Mouse (Mus musculus) gonadal fat pad, adult 2 months (tissue): Measurements from ENCODE around the gene Uba7. TPM values are rescaled to one million over a fixed set of nuclear protein-coding genes. Genes with fewer than 3 reads are reported as not detected.
"Not testable (repeated sequence)": the region's sequence is repeated elsewhere in the genome, so short reads cannot be mapped to it uniquely, and the experiment has no call there.

ENCODE experiments used
- DNase-seq: peaks from one replicate; pipeline ENCODE4 v3.0.0-alpha.2; 2012; ENCODE audit warnings: low read depth
- polyA plus RNA-seq: library from polyadenylated mRNA; depleted of rRNA; stranded (reverse); fragments of >200 nt; gene quantifications from 2 replicates; pipeline ENCODE4 v1.2.3, GENCODE M21; 2012; rRNA removed

Gene Uba7
- polyA plus RNA-seq, 1 experiment = 65.1 TPM

DNA sequence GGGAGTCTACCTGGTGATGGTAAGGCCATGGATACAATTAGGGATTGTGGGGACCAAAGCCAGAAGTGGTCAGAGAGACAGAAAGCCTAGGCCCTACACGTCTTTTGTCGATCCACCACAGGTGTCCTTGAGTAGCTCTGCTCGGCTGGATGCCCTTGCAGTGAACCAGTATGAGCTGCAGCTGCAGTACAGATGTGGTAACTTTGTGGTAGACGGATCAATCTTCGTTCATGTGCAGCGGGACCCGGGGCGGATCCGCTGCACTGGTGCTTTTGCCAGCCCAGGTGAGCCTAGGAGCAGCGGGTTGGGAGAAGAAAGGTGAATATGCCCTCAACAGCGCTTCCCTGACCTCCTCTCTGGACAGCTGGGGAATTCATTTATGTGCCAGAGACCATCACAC is 17.7 kb downstream of the Uba7 start:
- DNase-seq = no peak

GRCm38 (mm10) chr9:107994464-107994863 is 19.2 kb downstream of the Uba7 start:
- DNase-seq = no peak

DNA sequence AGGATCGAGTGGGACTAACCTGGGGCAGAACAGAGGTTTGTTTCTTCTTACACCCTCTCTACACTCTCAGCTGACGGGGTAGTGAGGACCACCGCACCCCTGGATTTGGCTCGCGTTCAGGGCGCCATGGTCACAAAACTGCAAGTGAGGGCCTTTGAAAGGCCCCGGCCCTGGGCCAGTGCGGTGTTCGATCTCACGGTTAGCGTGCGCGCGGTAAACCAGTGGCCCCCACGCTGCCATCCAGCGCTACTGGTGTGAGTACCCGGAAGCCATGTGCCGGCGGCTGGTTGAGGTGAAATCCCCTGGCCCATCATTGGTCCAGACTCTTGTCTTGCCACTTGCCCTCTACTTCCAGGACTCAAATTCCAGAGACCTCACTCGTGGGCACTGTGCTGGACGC is 20.2 kb downstream of the Uba7 start:
- DNase-seq = no peak

GRCm38 (mm10) chr9:107996049-107996448 is 20.7 kb downstream of the Uba7 start, which contains the start of gene Gm20662:
Gene Gm20662 (plus strand): TSS chr9:107996349.
- no peak for DNase-seq

GRCm38 (mm10) chr9:108001922-108002770 is 26.8 kb downstream of the Uba7 start, which contains the start of gene Ip6k1:
Gene Ip6k1 (plus strand): TSS chr9:108002501.
- DNase-seq = peak; percentile 92

DNA sequence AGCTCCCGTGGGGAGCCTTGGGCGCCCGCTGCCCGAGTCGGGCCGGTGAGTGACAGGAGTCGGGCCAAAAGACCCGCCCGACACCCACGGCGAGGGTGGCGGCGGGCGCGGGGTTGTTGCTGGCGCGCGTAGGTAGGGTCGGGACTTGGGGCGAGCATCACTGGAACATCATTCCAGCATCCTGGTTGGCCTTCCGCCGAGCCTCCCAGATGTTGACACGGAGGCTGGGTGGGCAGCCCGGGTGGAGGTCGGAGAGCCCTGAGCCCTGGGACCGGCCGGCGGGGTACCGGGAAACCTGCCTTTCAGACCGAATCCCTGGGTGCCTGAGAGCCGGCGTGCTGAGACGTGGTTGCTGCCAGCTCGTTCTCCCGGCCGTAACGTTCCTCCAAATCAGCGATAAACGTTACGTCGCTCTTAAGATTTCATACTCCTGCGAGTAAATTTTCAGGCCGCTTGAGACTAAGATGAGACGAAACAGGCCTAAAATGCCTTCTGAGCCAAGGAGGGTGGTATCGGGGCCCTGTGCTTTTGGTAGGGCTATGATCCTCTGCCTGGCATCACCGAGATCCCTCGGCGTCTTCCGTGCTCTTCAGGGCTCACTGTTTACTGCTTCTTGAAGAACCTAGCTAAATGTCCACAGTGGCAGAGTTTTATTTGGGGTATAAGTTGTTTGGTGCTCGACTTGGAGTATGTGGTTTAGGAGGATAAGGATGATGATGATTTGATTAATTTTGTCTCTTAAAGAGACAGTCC is 27.6 kb downstream of the Uba7 start:
- DNase-seq = no peak

DNA sequence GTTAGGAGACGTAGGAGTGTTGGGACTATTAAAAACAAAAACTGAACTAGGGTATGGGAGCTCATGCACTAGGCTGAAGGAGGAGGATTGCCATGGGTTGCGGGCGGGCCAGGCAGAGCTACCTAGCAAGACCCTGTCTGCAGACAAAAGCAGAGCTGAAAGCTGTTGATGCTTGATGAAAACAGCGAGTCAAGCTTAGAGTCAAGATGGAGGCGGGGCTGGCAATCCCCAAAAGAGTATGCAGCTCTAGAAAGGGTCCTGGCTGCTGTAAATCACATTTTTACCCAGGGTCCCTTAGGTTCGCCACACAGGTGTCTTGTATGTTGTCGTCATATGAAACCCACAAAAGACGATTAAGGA is 28.2 kb downstream of the Uba7 start:
- no peak for DNase-seq

DNA sequence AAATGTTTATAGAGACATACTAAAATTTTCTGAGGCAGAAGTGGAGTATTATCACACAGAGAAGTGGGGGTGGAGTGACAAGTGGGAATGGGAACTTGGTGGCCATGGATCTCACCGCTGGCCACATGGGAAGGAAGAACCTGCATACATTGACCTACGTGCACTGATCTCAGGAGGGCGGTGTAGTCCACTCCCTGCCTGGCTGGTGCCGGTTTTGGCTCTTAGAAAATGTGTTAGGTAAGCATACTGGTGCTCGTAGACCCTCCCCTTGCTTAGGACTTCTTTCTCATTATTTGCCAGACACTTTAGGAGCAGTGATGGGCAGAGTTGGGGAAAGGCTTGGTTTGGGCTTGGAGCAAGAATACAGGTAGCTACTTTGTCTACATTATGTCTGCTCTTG is 32.7 kb downstream of the Uba7 start:
- no peak for DNase-seq

DNA sequence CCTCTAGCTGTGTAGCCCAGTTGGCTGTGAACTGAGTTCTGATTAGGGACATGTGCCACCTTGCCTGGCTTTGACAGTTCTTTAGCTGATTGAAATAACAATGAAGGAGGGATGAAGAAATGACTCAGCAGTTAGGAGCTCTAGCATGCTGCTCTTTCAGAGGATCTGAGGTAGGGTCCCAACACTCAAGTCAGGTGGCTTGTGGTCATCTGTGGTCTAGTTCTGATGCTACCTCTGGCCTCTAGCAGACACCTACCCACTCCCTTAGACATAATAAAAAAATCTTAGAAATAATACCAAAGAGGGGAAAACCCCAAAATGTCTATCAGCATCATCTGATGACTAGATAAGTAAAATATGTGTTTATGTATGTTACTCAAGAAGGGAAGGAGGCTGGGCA is 35.1 kb downstream of the Uba7 start:
- DNase-seq = no peak

- DNase-seq = not testable (repeated sequence)
These were observed 38.3 kb downstream of the Uba7 start for GRCm38 (mm10) chr9:108013577-108013976.

DNA sequence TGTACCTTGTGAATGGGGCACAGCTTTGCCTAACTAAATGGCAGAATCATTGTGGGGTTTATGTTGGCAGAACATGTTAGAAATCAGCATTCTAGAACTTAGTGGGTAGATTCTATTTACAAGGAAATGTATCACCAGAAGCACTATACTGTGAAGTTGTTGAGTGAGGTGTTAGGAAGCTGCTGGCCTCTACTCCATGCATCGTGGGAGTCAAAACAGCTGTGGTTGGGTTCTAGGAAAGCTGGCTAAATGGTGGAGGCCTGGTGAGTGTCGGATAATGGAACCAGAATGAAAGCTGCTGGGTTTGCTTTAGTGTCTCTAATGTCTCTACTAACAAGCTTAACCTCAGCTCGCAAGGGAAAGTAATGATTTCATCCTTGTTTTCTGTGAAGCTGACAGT is 41.8 kb downstream of the Uba7 start:
- no peak for DNase-seq

DNA sequence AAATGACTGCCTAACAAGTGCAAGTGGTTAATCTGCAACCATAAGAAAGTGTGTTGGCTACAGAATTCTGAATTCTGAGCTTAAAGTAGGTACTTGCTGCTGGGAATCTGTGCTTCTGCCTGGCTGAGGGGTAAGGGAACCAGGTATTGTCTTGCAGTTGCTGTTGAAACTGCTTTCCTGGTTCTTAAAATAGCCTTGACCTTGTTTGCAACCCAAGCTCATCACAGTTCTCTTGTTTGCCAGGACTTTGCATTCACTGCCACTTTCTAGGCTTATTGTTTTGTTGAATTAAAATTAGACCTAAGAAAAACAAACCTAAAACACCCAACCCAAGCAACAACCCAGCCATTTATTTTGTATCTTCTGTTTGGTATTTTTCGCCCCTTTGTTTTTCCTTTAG is 45.4 kb downstream of the Uba7 start:
- no peak for DNase-seq

DNA sequence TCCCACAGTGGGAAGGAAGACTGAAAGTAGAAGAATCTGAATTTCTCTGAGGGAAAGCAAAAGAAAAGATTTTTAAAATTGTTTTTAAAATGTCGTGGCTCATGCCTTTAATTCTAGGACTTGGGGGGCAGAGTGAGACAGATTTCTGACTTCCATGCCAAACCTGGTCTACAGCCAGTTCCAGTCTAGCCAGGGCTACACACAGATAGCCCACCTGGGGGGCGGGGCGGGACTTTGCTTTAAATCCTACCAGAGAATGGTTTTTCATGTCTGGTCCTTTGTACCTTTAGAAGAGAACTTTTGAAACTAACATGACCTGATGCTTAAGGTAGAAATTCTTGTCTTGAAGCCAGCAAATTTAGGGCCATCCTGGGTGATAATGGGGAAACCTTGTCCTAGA is 47.9 kb downstream of the Uba7 start:
- DNase-seq = no peak

GRCm38 (mm10) chr9:108026584-108026983 is 51.3 kb downstream of the Uba7 start:
- DNase-seq = no peak

- DNase-seq = no peak
These were observed 52.6 kb downstream of the Uba7 start for GRCm38 (mm10) chr9:108027867-108028266.

GRCm38 (mm10) chr9:108032126-108032525 is 56.8 kb downstream of the Uba7 start:
- DNase-seq = no peak

Other genes starting within 250 kb of the Uba7 start
- 59.3 and 73.5 TPM in 2 replicates for gene Rbm5, start 204.5 kb upstream of the Uba7 start, polyA plus RNA-seq
- gene Rbm6, start 102.3 kb upstream of the Uba7 start, polyA plus RNA-seq = 19.0 and 20.9 TPM in 2 replicates
- gene Mon1a, start 87.4 kb upstream of the Uba7 start, polyA plus RNA-seq = 24.5 and 26.2 TPM in 2 replicates
- 34.3 and 40.2 TPM in 2 replicates for gene Mst1r, start 68.6 kb upstream of the Uba7 start, polyA plus RNA-seq
- 2.3 and 3.1 TPM in 2 replicates for gene Actl11, start 47.0 kb upstream of the Uba7 start, polyA plus RNA-seq
- 0.84 and 0.92 TPM in 2 replicates for gene Camkv, start 39.8 kb upstream of the Uba7 start, polyA plus RNA-seq
- 0.81 and 1.2 TPM in 2 replicates for gene Traip, start 25.4 kb upstream of the Uba7 start, polyA plus RNA-seq
- 0.84 and 1.0 TPM in 2 replicates for gene Gm20661, start 7.6 kb downstream of the Uba7 start, polyA plus RNA-seq
- 16.2 and 20.8 TPM in 2 replicates for gene Inka1, start 10.4 kb downstream of the Uba7 start, polyA plus RNA-seq
- gene Cdhr4, start 17.0 kb downstream of the Uba7 start, polyA plus RNA-seq = 13.0 and 14.5 TPM in 2 replicates
- 3.8 and 5.0 TPM in 2 replicates for gene Gm20662, start 20.8 kb downstream of the Uba7 start, polyA plus RNA-seq
- gene Ip6k1, start 27.0 kb downstream of the Uba7 start, polyA plus RNA-seq = 94.3 and 97.5 TPM in 2 replicates
- gene Gmppb, start 73.7 kb downstream of the Uba7 start, polyA plus RNA-seq = 51.3 and 52.0 TPM in 2 replicates
- gene Amigo3, start 77.7 kb downstream of the Uba7 start, polyA plus RNA-seq = 9.0 and 9.8 TPM in 2 replicates
- gene Mst1, start 104.9 kb downstream of the Uba7 start, polyA plus RNA-seq = 0.32 and 0.94 TPM in 2 replicates
- 69.5 and 90.7 TPM in 2 replicates for gene Rnf123, start 107.8 kb downstream of the Uba7 start, polyA plus RNA-seq
- 94.2 and 118 TPM in 2 replicates for gene Apeh, start 119.1 kb downstream of the Uba7 start, polyA plus RNA-seq
- 1.5 and 1.9 TPM in 2 replicates for gene Bsn, start 214.9 kb downstream of the Uba7 start, polyA plus RNA-seq